8 mouse cellular contexts compared by ENCODE assay signal in the genomic region with DNA sequence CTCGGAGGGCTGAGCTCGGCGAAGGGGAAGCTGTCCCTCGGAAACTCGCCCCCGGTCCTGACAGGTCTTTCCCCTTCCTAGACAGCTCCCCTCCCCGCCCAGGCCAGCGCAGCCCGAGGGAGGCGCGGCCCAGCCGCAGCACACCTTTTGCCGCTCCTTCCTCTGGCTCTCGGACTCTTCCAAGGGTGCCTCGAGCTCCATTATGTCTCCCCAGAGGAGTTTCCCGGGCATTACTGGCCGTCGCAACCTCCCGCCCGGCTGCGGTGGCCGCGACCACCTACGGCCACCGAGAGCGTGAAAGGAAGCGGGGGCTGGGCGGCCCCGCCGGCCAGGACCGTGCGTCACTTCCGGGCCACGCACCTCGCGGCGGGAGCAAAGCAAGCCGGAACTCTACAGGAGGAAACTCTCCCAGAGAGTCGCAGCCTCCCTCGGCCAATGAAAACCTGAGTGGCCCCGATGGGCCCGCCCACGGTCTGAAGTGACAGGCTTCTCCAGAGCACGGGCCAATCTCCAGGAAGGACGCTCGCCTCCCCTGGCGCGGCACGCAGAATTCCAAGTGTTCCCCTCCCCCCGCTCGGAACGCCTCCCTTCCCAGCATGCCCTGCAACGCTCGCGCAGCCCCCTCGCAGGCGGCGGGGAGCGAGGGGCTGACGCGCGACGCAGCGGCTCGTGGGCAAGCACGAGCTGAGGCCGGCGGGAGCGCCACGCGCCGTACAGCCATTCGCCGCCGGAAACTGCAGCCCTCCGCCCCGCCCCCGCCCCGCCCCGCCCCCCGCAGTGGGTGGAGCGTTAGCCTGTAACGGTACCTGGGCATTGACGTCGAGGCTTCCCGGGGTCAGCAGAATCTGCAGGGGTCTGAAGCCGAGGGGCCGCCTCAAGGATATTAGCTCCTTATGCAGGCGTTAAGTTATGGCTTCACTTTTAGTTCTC. TPM values are rescaled to one million over a fixed set of nuclear protein-coding genes. Genes with fewer than 3 reads are reported as not detected.
DNase-seq lines count a peak whose midpoint lies in the region; ATAC-seq and TF ChIP-seq lines count a peak whose summit lies in the region.

A gene (minus strand): TSS at position 338 of the 930 bp plus-strand sequence.

- H3K9me3 ChIP-seq in hindbrain, embryonic 13.5 days = no peaks in the 10 kb centered on the region

- H3K27ac ChIP-seq in hindbrain, embryonic 13.5 days = peak within 1 kb of the TSS; percentile 96

- H3K4me3 ChIP-seq in hindbrain, embryonic 13.5 days = peak within 1 kb of the TSS; percentile 95

- peaks cover 10% of the 10 kb centered on the region for H3K36me3 ChIP-seq in hindbrain, embryonic 13.5 days

- in situ Hi-C loops in Patski (cut with MboI; ENCODE audit: low pct_unique_long_range_greater_than_20kb) = no loop called here

- peak; percentile 98 for ATAC-seq in Patski
- peak; percentile 100 for ATAC-seq in hindbrain, embryonic 13.5 days (ENCODE audit: low FRiP score)

- CTCF ChIA-PET in Patski (lab: Charles Lee) = interaction anchor here (0.9 to 2.0 kb wide), 5 partner anchors 9 to 62 kb away, joined by 3 to 6 read pairs (median 3); no protein-coding TSS in a partner anchor

- under 1% methylated on average over 80 of the region's 89 CpGs for WGBS in hindbrain, embryonic 13.5 days

- TF ChIP-seq CTCF in Patski (IDR thresholded peaks at IDR 0.05) = no peak

- H3K27me3 ChIP-seq in Patski = peaks cover 10% of the 10 kb centered on the region
- 0 out of 2 replicates have a peak, but pooled peaks cover 3% of the 10 kb centered on the region for H3K27me3 ChIP-seq in hindbrain, embryonic 13.5 days

- DNase-seq in Patski (ENCODE audit: low read depth, low spot score) = peak; percentile 97
- peak; percentile 100 for DNase-seq in cerebellum, postnatal 14 days
- DNase-seq in frontal cortex, postnatal 14 days (ENCODE audit: low spot score in 2 of 2) = peak; percentile 100
- peak; percentile 99 for DNase-seq in layer of hippocampus, postnatal 25 days (ENCODE audit: extremely low spot score in 1 of 2, low spot score in 1 of 2)
- DNase-seq in lung, postnatal 25 days (ENCODE audit: low spot score) = peak; percentile 99
- DNase-seq in retina, embryonic 14.5 days (ENCODE audit: low spot score) = peak; percentile 99
- DNase-seq in thymus, postnatal 4 days = peak; percentile 95

- peaks cover 23% of the 10 kb centered on the region for H3K4me1 ChIP-seq in hindbrain, embryonic 13.5 days (replicated peaks)

- H3K9ac ChIP-seq in hindbrain, embryonic 13.5 days = peak within 1 kb of the TSS; percentile 93

- peak within 1 kb of the TSS; percentile 83 for H3K4me2 ChIP-seq in hindbrain, embryonic 13.5 days

- POLR2A ChIA-PET in Patski (lab: Charles Lee) = interaction anchor here (0.6 to 1.5 kb wide), 2 partner anchors 36 to 49 kb away, joined by 3 to 4 read pairs; a partner anchor contains a TSS

RNA-seq across cellular contexts. Expression of the gene that starts here (rescaled TPM):
- polyA plus RNA-seq in Patski (2021) = 85.3 TPM
- 92.3 and 93.7 TPM in 2 replicates for polyA plus RNA-seq in hindbrain, embryonic 13.5 days (2015; fragmentation: Nextera tagmentation; extraction: Ambion mirVana)
- total RNA-seq in layer of hippocampus, postnatal 25 days (2021) = 10 to 100 TPM; 75.7 to 87.6 TPM

Comparison
In these comparisons a context has a peak if more than half of its experiments do, and no peak if none do; other contexts are left out.
1. Peak in every context shown above with its lines: DNase-seq, ATAC-seq, H3K4me3 ChIP-seq and H3K27ac ChIP-seq.